Mouse (Mus musculus) activated CD4-positive, CD25-positive, alpha-beta regulatory T cell (primary cell): ENCODE measurements around the gene Rpl9-ps6. TPM values are rescaled to one million over a fixed set of nuclear protein-coding genes. Genes with fewer than 3 reads are reported as not detected.

Source experiments
- polyA plus RNA-seq, 2 experiments: library from polyadenylated mRNA; unstranded; fragments of 100-300 nt; shearing (Covaris generic); gene quantifications; one replicate each; pipeline ENCODE4 v1.2.1; 2017

The Rpl9-ps6 gene
- polyA plus RNA-seq = 100 to 1,000 TPM; 212 to 306 TPM

GRCm38 (mm10) chr19:32466478-32466877 lies at the start of gene Rpl9-ps6:
Rpl9-ps6 (minus strand) TSS chr19:32466578.

GRCm38 (mm10) chr19:32485681-32486105 lies 19.3 kb upstream of the Rpl9-ps6 start, which contains the start of gene Minpp1:
Minpp1 (plus strand) TSS chr19:32485769.

Other genes with a start within 250 kb of the Rpl9-ps6 start
- 10 to 100 TPM; 29.0 to 60.3 TPM for gene Sgms1, start 76.9 kb downstream of the Rpl9-ps6 start, polyA plus RNA-seq
- 10 to 100 TPM; 53.6 to 70.3 TPM for gene Minpp1, start 19.2 kb upstream of the Rpl9-ps6 start, polyA plus RNA-seq
- under 1 TPM; 0.36 to 0.84 TPM for gene Papss2, start 129.2 kb upstream of the Rpl9-ps6 start, polyA plus RNA-seq